Mouse (Mus musculus): ENCODE data around the gene 1700008O03Rik.

The 1700008O03Rik gene

GRCm38 (mm10) chr7:44385720-44386119 is at the start of gene 1700008O03Rik:
Gene 1700008O03Rik, minus strand, starts transcription at chr7:44385820.
- in situ Hi-C loops (cut with MboI, MseI) = no loop called here

GRCm38 (mm10) chr7:44434089-44434488 is 48.5 kb upstream of the 1700008O03Rik start:
- in situ Hi-C loops (cut with MboI, MseI) = no loop called here

GRCm38 (mm10) chr7:44433371-44433770 is 47.8 kb upstream of the 1700008O03Rik start:
- in situ Hi-C loops (cut with MboI, MseI) = no loop called here

- in situ Hi-C loops (cut with MboI, MseI) = no loop called here
Observed at GRCm38 (mm10) chr7:44432550-44432949, 46.9 kb upstream of the 1700008O03Rik start.

GRCm38 (mm10) chr7:44429534-44430488 is 44.2 kb upstream of the 1700008O03Rik start:
- in situ Hi-C loops (cut with MboI, MseI) = no loop called here

- in situ Hi-C loops (cut with MboI, MseI) = no loop called here
Observed at GRCm38 (mm10) chr7:44428968-44429521, 43.4 kb upstream of the 1700008O03Rik start, which contains the start of gene Lrrc4b. Gene Lrrc4b, plus strand, starts transcription at chr7:44429018.

- in situ Hi-C loops (cut with MboI, MseI) = no loop called here
Observed at GRCm38 (mm10) chr7:44428171-44428950, 42.7 kb upstream of the 1700008O03Rik start.

- in situ Hi-C loops (cut with MboI, MseI) = no loop called here
Observed at GRCm38 (mm10) chr7:44427666-44428065, 42.0 kb upstream of the 1700008O03Rik start.

GRCm38 (mm10) chr7:44413307-44413706 is 27.7 kb upstream of the 1700008O03Rik start:
- in situ Hi-C loops (cut with MboI, MseI) = no loop called here

GRCm38 (mm10) chr7:44411144-44411543 is 25.5 kb upstream of the 1700008O03Rik start:
- in situ Hi-C loops (cut with MboI, MseI) = no loop called here

GRCm38 (mm10) chr7:44406015-44406355 is 20.4 kb upstream of the 1700008O03Rik start:
- in situ Hi-C loops (cut with MboI, MseI) = no loop called here

- in situ Hi-C loops (cut with MboI, MseI) = no loop called here
Observed at GRCm38 (mm10) chr7:44405346-44406014, 19.9 kb upstream of the 1700008O03Rik start.

- in situ Hi-C loops (cut with MboI, MseI) = loop anchor here (5.0 kb wide), 1 partner anchor 66 kb away; the partner anchor contains the start of genes Aspdh and Josd2
Observed at GRCm38 (mm10) chr7:44401673-44402072, 16.1 kb upstream of the 1700008O03Rik start.

GRCm38 (mm10) chr7:44398570-44398969 is 12.9 kb upstream of the 1700008O03Rik start:
- in situ Hi-C loops (cut with MboI, MseI) = no loop called here

GRCm38 (mm10) chr7:44393284-44393683 is 7.7 kb upstream of the 1700008O03Rik start:
- in situ Hi-C loops (cut with MboI, MseI) = no loop called here

- in situ Hi-C loops (cut with MboI, MseI) = no loop called here
Observed at GRCm38 (mm10) chr7:44392341-44392740, 6.7 kb upstream of the 1700008O03Rik start.

- in situ Hi-C loops (cut with MboI, MseI) = no loop called here
Observed at GRCm38 (mm10) chr7:44391831-44392230, 6.2 kb upstream of the 1700008O03Rik start.

- in situ Hi-C loops (cut with MboI, MseI) = no loop called here
Observed at GRCm38 (mm10) chr7:44384716-44385059, 932 bp downstream of the 1700008O03Rik start.

GRCm38 (mm10) chr7:44383980-44384715 is 1.5 kb downstream of the 1700008O03Rik start, which contains the start of gene Syt3:
Gene Syt3, plus strand, starts transcription at chr7:44384102.
- in situ Hi-C loops (cut with MboI, MseI) = no loop called here

GRCm38 (mm10) chr7:44382541-44382940 is 3.1 kb downstream of the 1700008O03Rik start:
- in situ Hi-C loops (cut with MboI, MseI) = no loop called here

- in situ Hi-C loops (cut with MboI, MseI) = no loop called here
Observed at GRCm38 (mm10) chr7:44378290-44378689, 7.3 kb downstream of the 1700008O03Rik start.
